Mouse (Mus musculus): ENCODE data around the gene Zcchc24.

The Zcchc24 gene

GRCm38 (mm10) chr14:25776294-25776693 lies 7.5 kb upstream of the Zcchc24 start:
- DNase-seq (ENCODE audit: low spot score in 2 of 2): no peak

- no peak for DNase-seq (ENCODE audit: low spot score in 2 of 2)
Observed at GRCm38 (mm10) chr14:25774100-25774499, 5.3 kb upstream of the Zcchc24 start.

- no peak for DNase-seq (ENCODE audit: low spot score in 2 of 2)
Observed at GRCm38 (mm10) chr14:25773039-25773438, 4.2 kb upstream of the Zcchc24 start.

GRCm38 (mm10) chr14:25769626-25770306 lies 927 bp upstream of the Zcchc24 start:
- DNase-seq (ENCODE audit: low spot score in 2 of 2): no peak

- DNase-seq (ENCODE audit: low spot score in 2 of 2): peak; percentile 26 to 74
Observed at GRCm38 (mm10) chr14:25768261-25768893, 462 bp downstream of the Zcchc24 start.

- no peak for DNase-seq (ENCODE audit: low spot score in 2 of 2)
Observed at GRCm38 (mm10) chr14:25767725-25768203, 1.1 kb downstream of the Zcchc24 start.

- DNase-seq (ENCODE audit: low spot score in 2 of 2): no peak
Observed at GRCm38 (mm10) chr14:25766441-25766840, 2.4 kb downstream of the Zcchc24 start.

- DNase-seq (ENCODE audit: low spot score in 2 of 2): no peak
Observed at GRCm38 (mm10) chr14:25765921-25766320, 2.9 kb downstream of the Zcchc24 start.

- DNase-seq (ENCODE audit: low spot score in 2 of 2): no peak
Observed at GRCm38 (mm10) chr14:25765146-25765545, 3.7 kb downstream of the Zcchc24 start.

GRCm38 (mm10) chr14:25761184-25761583 lies 7.7 kb downstream of the Zcchc24 start:
- DNase-seq (ENCODE audit: low spot score in 2 of 2): no peak

- no peak for DNase-seq (ENCODE audit: low spot score in 2 of 2)
Observed at GRCm38 (mm10) chr14:25759981-25760537, 8.8 kb downstream of the Zcchc24 start.

GRCm38 (mm10) chr14:25759551-25759950 lies 9.3 kb downstream of the Zcchc24 start:
- no peak for DNase-seq (ENCODE audit: low spot score in 2 of 2)

- no peak for DNase-seq (ENCODE audit: low spot score in 2 of 2)
Observed at GRCm38 (mm10) chr14:25757917-25758316, 10.9 kb downstream of the Zcchc24 start.

- no peak for DNase-seq (ENCODE audit: low spot score in 2 of 2)
Observed at GRCm38 (mm10) chr14:25756385-25756990, 12.4 kb downstream of the Zcchc24 start.

- DNase-seq (ENCODE audit: low spot score in 2 of 2): no peak
Observed at GRCm38 (mm10) chr14:25755541-25755940, 13.3 kb downstream of the Zcchc24 start.

GRCm38 (mm10) chr14:25754531-25755484 lies 14.0 kb downstream of the Zcchc24 start:
- no peak for DNase-seq (ENCODE audit: low spot score in 2 of 2)

GRCm38 (mm10) chr14:25753021-25753420 lies 15.8 kb downstream of the Zcchc24 start:
- no peak for DNase-seq (ENCODE audit: low spot score in 2 of 2)

- no peak for DNase-seq (ENCODE audit: low spot score in 2 of 2)
Observed at GRCm38 (mm10) chr14:25751067-25751466, 17.8 kb downstream of the Zcchc24 start.

GRCm38 (mm10) chr14:25750448-25751015 lies 18.3 kb downstream of the Zcchc24 start:
- DNase-seq (ENCODE audit: low spot score in 2 of 2): no peak

GRCm38 (mm10) chr14:25749143-25749909 lies 19.5 kb downstream of the Zcchc24 start:
- DNase-seq (ENCODE audit: low spot score in 2 of 2): no peak

All from spleen, postnatal 4 days (tissue).